Mouse (Mus musculus): ENCODE results near the gene Plekhg2.

The Plekhg2 gene

GRCm38 (mm10) chr7:28382347-28382951, 10.1 kb upstream of the Plekhg2 start:
- DNase-seq: no peak

- peak; percentile 92 for DNase-seq
Measured at GRCm38 (mm10) chr7:28381938-28382337, 9.5 kb upstream of the Plekhg2 start.

- DNase-seq: peak; percentile 87
Measured at GRCm38 (mm10) chr7:28381017-28381790, 8.8 kb upstream of the Plekhg2 start.

GRCm38 (mm10) chr7:28380237-28381016, 8.0 kb upstream of the Plekhg2 start, which contains the start of gene Zfp36:
Zfp36 (minus strand) TSS chr7:28380253.
- DNase-seq: peak; percentile 39

GRCm38 (mm10) chr7:28378769-28379651, 6.6 kb upstream of the Plekhg2 start:
- peak; percentile 96 for DNase-seq

GRCm38 (mm10) chr7:28378066-28378690, 5.8 kb upstream of the Plekhg2 start:
- DNase-seq: peak; percentile 60

- peak; percentile 22 for DNase-seq
Measured at GRCm38 (mm10) chr7:28377190-28378065, 5.0 kb upstream of the Plekhg2 start.

GRCm38 (mm10) chr7:28376011-28376771, 3.8 kb upstream of the Plekhg2 start:
- peak; percentile 68 for DNase-seq

- peak; percentile 94 for DNase-seq
Measured at GRCm38 (mm10) chr7:28375176-28375921, 3.0 kb upstream of the Plekhg2 start.

GRCm38 (mm10) chr7:28374647-28375046, 2.2 kb upstream of the Plekhg2 start:
- no peak for DNase-seq

- DNase-seq: peak; percentile 42
Measured at GRCm38 (mm10) chr7:28373891-28374495, 1.6 kb upstream of the Plekhg2 start.

GRCm38 (mm10) chr7:28373131-28373581, 757 bp upstream of the Plekhg2 start:
- DNase-seq: peak; percentile 81

- DNase-seq: peak; percentile 85
Measured at GRCm38 (mm10) chr7:28371514-28371989, 847 bp downstream of the Plekhg2 start.

GRCm38 (mm10) chr7:28370977-28371513, 1.4 kb downstream of the Plekhg2 start:
- no peak for DNase-seq

GRCm38 (mm10) chr7:28370051-28370450, 2.3 kb downstream of the Plekhg2 start:
- DNase-seq: no peak

- DNase-seq: no peak
Measured at GRCm38 (mm10) chr7:28368276-28368920, 4.0 kb downstream of the Plekhg2 start.

GRCm38 (mm10) chr7:28367663-28368275, 4.6 kb downstream of the Plekhg2 start:
- no peak for DNase-seq

All from thymus, postnatal 25 days (tissue).